Mouse (Mus musculus) cortical plate, adult 2 months (tissue): ENCODE measurements around the gene Wnt4.

Experiments used
- CTCF ChIP-seq: fragments of 200-500 bp; IDR thresholded peaks from 2 replicates; pipeline ENCODE4 v1.5.1; 2011; ENCODE audit warnings: mild to moderate bottlenecking, control low read depth, low read length; ENCODE audit not compliant: insufficient read depth; ENCODE audit errors: extremely low read depth
- POLR2A ChIP-seq: fragments of 200-500 bp; IDR thresholded peaks from 2 replicates; pipeline ENCODE4 v1.6.1; 2011; ENCODE audit warnings: mild to moderate bottlenecking, low read length, control low read depth; ENCODE audit not compliant: insufficient read depth; ENCODE audit errors: extremely low read depth

GRCm38 (mm10) chr4:137314561-137314960 lies 37.3 kb downstream of the Wnt4 start:
- TF ChIP-seq CTCF, result no peak
- no peak for TF ChIP-seq POLR2A
